Mouse (Mus musculus): Measurements from ENCODE around the gene BC004004.

- TF ChIP-seq CTCF (conservative IDR thresholded peaks at IDR 0.05; ENCODE audit: low read length): no peak
- TF ChIP-seq NANOG (IDR thresholded peaks at IDR 0.05; ENCODE audit: borderline replicate concordance, low read length): no peak
Measured at GRCm38 (mm10) chr17:29269349-29269706, 740 bp downstream of the BC004004 start.

Measured in E14TG2a.4 (cell line).